Mouse (Mus musculus): ENCODE measurements around the gene Cep70. TPM values are rescaled to one million over a fixed set of nuclear protein-coding genes. Genes with fewer than 3 reads are reported as not detected.

Gene Cep70
- total RNA-seq, 2 experiments from 2014 or later: 15.8 to 29.3 TPM

DNA sequence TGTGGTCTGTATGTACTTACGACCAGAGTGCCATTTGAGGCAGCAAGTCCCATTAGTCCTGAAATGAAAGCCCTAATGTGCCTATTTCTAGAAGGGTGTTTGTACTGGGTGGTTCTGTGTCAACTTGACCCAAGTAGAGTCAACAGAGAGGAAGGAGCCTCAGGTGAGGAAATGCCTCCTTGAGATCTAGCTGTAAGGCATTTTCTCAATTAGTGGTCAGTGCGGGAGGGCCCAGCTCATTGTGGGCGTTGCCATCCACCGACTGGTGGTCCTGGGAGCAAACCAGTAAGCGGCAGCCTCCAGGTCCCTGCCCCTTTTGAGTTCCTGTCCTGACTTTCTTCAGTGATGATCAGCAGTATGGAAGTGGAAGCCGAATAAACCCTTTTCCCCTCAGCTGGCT, 63.1 kb downstream of the Cep70 start:
- DNase-seq (ENCODE audit: extremely low spot score in 1 of 2, low spot score in 1 of 2): no peak

DNA sequence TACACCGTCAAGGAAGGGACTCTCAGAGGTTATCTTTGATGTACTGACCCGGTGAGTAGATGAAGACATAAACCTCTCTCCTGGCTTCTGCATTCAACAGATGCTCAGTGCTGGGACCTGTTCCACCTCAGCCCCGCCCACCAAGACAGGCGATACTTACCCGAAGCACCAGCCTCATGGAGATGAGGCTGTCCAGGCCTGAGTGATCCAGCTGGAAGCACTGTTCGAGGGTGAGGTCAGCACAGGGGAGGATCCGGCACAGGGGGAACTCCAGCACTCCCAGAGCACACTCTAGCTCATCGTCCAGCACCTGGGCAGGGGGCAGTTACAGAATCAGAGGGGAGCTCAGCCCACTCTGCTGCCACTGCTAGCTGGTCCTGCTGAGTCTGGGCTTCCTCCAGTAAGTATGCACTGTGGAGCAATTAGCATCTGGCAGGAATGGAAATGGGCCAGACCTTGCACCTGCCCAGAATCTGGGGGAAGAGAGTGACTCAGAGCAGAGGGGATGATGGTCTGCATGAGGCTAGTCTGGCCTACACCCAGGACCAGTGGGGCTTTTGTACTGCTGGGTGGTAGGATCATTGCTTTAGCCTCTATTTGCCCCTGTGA, 76.3 kb downstream of the Cep70 start:
- DNase-seq (ENCODE audit: extremely low spot score in 1 of 2, low spot score in 1 of 2): no peak

GRCm38 (mm10) chr9:99320006-99320405, 76.8 kb downstream of the Cep70 start:
- no peak for DNase-seq (ENCODE audit: extremely low spot score in 1 of 2, low spot score in 1 of 2)

- no peak for DNase-seq (ENCODE audit: extremely low spot score in 1 of 2, low spot score in 1 of 2)
Observed at GRCm38 (mm10) chr9:99325208-99325929, 82.2 kb downstream of the Cep70 start.

DNA sequence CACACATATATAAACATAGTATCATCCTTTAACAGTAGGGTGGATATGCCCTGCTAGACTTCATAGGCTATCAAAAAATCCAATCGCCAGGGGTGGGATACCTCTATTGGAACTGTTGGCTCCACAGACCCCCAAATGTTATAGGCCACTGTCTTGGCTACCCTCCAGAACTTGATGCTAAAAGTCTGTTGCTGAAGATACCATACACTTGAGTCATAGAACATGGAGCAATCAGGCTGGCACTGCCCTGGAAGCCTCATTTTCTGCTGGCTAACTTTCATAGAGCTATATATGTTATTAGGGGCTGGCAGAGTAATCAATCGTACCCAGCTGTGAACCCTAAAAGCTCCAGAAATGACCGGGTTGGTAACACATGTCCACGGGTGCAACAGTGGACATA, 82.8 kb downstream of the Cep70 start:
- DNase-seq (ENCODE audit: extremely low spot score in 1 of 2, low spot score in 1 of 2): no peak

DNA sequence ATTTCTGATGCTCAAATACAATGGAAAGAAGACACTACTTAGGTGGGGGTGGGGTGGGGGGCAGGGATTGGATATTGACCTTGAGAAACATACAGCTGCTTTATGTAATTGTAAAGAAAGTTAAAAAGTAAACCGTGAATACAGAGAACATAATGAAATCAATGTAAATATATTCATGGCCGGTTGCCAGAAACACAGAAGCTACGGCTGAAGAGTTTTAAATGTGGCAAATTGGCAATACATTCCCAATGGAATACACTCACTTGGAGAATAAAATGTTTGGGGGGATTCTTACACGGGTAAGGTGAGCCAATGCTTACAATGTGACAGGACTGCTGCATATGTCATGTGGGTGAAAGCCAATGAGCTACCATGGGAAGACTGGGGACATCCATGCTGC, 83.7 kb downstream of the Cep70 start:
- no peak for DNase-seq (ENCODE audit: extremely low spot score in 1 of 2, low spot score in 1 of 2)

DNA sequence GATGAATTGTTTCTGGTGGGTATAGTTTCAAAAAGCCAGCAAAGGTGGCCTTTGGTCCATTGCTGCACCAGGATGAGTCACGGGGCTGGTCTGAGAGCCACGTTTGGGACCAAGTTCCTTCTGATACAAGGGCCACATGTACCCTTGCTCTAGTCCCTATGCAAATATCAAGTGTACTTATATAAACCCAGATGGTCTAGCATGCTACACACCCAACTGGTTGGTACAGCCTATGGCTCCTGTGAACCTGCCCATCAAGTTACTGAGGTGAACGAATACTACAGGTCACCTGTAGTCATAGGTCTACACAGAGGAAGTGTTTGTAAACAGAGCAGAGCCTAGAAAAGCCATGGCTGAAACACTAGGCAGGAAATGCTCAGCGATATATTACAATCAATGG, 93.4 kb downstream of the Cep70 start:
- DNase-seq (ENCODE audit: extremely low spot score in 1 of 2, low spot score in 1 of 2): no peak

DNA sequence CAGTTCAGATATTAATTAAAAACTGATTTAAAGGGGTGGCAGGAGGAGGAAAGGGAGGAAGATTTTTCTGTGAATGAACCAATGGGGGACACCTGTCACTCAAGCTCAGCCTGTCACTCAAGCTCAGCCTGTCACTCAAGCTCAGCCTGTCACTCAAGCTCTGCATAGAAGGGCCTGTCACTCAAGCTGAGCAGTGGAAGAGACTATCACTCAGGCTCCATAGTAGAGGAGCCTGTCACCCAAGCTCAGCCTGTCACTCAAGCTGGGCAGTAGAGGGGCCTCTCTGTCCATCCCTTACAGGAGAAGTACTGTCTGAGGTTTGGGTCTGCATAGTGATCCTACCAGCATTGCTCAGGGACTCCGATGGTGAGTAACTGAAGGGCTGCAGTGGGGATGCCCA, 95.1 kb downstream of the Cep70 start:
- no peak for DNase-seq (ENCODE audit: extremely low spot score in 1 of 2, low spot score in 1 of 2)

DNA sequence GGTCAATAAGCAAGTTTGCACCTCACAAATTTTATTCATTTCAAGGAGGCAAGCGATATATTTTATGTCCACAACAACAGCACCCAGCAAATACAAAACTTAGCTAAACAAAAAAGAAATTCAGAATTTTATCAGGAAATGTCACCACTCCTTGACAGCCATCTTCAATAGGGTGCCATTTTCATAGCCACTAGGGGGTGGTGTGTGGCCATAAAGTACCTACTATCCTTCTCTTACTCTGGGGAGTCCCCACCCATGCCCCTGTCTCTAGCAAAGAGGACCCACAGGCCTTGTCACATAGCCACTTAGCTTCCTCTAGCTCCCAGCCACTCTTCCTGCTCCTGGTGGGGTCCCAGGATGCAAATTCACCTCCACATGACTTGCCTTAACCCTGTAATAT, 96.0 kb downstream of the Cep70 start:
- DNase-seq (ENCODE audit: extremely low spot score in 1 of 2, low spot score in 1 of 2): no peak

DNA sequence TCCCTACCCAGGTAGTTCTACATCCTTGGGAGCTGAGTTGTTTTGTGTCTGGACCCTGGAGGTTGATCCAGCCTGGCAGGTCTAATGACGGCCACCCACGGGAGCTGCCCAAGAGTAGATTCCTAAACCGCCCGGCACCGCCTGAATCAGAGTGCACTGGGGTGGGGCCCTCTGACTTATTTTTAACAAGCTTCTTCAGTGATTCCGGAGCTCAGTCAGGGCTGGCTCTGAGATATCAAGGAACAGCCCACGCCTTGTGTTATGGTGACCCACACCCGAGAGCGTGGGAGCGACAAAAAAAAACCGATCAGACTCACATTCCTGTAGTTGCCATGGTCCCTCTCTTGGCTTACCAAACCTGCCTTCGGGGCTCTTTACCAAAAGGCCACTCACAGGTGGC, 97.0 kb downstream of the Cep70 start:
- DNase-seq (ENCODE audit: extremely low spot score in 1 of 2, low spot score in 1 of 2): no peak

DNA sequence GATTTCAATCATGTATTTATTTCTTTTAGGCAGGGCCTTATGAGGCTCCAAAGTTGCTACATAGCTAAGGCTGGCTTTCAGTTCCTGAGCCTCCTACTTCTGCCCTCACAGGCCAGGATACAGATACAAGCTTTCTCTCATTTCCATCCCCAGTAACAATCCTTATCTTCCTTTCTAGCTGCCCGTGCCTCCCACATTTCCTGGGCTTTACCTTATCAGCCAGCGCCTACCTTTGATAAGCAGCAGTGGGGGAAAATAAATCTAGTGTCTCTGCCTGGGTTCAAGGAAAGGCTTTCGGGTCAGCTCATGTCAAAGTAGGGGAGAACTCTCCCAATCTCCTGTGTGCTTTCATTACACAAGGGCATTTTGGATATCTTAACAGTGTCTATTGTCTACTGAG, 98.4 kb downstream of the Cep70 start:
- DNase-seq (ENCODE audit: extremely low spot score in 1 of 2, low spot score in 1 of 2): no peak

DNA sequence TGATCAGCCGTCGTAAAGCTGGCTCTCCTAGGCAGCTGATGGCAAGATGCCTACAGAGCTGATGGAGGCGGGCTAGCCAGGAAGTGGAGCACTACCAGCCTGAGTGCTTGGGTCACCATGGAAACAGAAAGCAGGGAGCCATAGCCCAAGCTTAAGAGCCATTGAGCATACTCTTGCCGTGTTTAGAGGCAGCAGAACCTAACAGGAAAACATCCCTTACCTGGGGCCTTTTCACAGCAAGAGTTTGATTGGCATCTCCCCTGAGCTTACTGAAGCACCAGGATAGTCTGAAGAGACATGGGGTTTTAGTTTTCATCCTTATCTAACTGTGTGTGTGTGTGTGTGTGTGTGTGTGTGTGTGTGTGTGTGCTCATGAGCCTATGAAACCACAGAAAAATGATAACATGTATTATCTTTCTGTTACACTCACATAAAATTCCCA, 102.2 kb downstream of the Cep70 start:
- peak; percentile 38 for DNase-seq (ENCODE audit: extremely low spot score in 1 of 2, low spot score in 1 of 2)

Other genes starting within 250 kb of the Cep70 start
- under 1 TPM in 1 of 2 experiments, not detected in 1; 0.40 TPM for gene Gm1123, start 207.7 kb upstream of the Cep70 start, total RNA-seq (2021)
- 10 to 100 TPM; 25.3 to 26.7 TPM for gene Pik3cb, start 102.7 kb upstream of the Cep70 start, total RNA-seq (2021)
- not detected for gene Faiml, start 6.1 kb upstream of the Cep70 start, total RNA-seq (2021)
- gene Esyt3, start 115.2 kb downstream of the Cep70 start, total RNA-seq (2021): 1 to 10 TPM; 1.8 to 2.2 TPM
- 100 to 1,000 TPM; 134 to 138 TPM for gene Mras, start 194.0 kb downstream of the Cep70 start, total RNA-seq (2021)
- gene Nme9, start 208.1 kb downstream of the Cep70 start, total RNA-seq (2021): under 1 TPM; 0.30 to 0.56 TPM